Mouse (Mus musculus): ENCODE measurements at regions not wholly inside any gene's neighbourhood (a gene's known extent, or its start where the extent isn't known, plus 50 kb on each side); places are given as distances from the start of the nearest gene placed in this dataset.

DNA sequence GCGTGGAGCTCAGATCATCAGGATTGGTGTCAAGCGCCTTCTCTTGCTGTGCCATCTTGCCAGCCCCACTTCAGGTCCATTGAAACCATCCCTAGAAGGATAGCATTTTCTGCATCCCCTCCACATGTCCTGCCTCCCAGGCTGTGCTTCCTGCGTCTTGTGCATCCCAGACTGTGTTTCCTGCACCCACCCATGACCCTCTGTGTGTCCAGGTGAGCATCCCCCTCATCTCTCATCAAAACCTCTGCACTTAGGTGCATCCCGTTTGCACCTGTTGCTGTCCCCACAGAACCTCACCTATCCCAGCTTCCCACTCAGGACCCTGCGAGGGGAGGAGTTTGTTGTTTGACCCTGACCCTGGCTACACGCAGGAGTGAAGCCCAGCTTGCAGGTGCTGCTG is 251.8 kb upstream of the Kcnab2 start:
- DNase-seq (ENCODE audit: low read depth): no peak

DNA sequence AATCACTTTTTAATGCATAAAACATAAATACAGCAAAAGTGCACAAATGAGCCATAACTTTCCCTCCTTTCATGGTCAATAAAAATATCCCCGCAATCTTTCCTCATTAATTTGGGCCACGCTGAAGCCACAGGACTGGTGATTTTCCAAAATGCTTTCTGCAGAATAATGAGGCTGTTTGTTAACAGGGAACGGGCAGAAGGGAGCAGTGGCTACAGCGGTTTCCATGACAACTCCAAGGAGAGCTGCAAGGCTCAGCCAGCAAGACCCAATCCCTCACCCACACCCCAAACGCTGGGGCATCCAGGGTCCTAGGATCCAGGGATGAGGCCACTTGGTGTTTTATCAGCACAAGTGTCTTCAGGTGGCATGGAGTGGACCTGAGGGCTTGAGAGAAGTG is 248.2 kb upstream of the Kcnab2 start:
- no peak for DNase-seq (ENCODE audit: low read depth)

GRCm38 (mm10) chr4:152725423-152725822 is 247.8 kb upstream of the Kcnab2 start:
- no peak for DNase-seq (ENCODE audit: low read depth)

GRCm38 (mm10) chr4:152724741-152725140 is 247.1 kb upstream of the Kcnab2 start:
- DNase-seq (ENCODE audit: low read depth): no peak

DNA sequence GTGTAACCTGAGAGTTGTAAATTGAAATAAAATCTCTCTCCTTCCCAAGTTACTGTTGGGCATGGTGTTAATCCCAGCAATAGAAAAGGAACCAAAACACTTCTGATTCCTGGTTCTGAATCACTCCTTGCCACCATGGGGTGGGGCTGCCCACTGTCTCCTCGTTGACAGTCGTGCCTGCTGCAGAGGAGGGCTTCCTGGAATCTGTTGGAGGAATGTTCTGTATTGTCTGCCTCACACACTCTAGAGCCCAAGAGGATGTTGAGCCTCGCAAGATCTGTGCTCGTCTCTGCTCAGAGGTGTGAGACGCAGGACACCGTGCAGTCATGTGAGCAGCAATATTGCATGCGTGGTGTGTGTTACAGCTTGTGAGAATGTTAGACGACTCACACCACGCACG is 246.4 kb upstream of the Kcnab2 start:
- DNase-seq (ENCODE audit: low read depth): no peak

GRCm38 (mm10) chr4:152720528-152720927 is 242.9 kb upstream of the Kcnab2 start:
- DNase-seq (ENCODE audit: low read depth): no peak

DNA sequence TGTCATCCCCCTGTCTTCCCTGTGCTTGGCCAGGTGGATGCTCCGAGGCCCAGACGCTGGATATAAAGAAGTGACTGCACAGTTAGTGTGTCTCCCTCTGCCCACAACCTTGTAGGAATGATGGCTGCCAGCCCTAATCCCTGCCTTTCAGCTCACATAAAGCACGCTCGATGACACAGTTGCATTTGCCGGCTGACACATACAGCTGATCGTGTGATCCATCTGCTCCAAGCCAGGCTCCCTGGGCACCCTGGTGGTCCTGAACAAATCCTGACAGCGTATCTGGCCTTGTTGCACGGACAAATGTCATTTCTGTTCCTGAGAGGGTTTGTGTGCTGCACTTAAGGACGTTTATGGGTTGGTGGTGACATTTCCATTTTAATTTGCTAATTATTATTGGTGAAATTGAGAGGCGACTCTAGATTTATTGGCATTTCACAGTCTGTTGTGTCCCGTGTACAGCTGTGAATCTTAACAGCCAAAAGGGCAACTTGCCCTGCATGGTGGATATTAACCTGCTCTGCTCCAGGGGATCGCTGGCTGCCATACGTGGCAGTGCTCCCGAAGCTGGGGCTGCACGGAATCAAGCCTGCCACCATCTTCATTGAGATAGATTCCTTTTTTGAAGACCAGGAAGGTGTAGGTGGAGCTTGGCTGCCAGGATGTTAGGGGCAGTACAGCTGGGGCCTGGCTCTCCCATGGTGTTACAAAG is 241.9 kb upstream of the Kcnab2 start:
- DNase-seq (ENCODE audit: low read depth): no peak

DNA sequence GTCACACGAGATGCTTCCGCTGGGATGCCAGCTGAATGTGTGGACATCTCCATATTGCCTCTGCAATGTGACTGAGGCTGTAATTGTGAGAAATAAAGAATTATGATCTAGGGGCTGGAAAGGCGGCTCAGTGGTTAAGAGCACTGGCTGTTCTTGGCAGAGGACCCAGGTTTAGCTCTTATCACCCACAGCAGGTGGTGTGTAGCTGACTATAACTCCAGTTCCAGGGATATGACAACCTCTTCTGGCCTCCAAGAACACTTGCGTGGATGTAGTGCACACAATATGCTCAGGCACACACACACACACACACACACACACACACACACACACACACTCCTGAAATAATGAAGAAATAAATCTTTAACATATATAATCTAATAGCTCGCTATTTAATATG is 232.7 kb upstream of the Kcnab2 start:
- DNase-seq (ENCODE audit: low read depth): no peak

DNA sequence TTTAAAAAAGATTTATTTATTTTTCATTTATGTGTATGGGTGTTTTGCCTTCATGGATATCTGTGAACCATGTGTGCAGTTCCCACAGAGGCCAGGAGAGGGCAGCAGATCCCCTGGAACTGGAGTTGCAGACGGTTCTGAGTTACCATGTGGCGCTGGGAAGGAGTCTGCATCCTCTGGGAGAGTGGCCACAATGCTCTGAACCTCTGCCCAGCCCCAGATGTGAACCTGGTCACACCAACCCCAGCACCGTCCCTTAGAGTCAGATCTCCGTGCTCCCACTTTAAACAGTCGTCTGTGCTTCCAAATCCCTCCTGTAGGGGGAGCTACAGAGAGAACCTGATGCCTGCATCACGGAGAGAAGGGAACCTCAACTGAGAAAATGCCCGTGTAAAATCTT is 222.5 kb upstream of the Kcnab2 start:
- DNase-seq (ENCODE audit: low read depth): peak; percentile 0

- DNase-seq (ENCODE audit: low read depth): no peak
These were observed 219.7 kb upstream of the Kcnab2 start for GRCm38 (mm10) chr4:152697247-152697960.

- no peak for DNase-seq (ENCODE audit: low read depth)
These were observed 214.1 kb upstream of the Kcnab2 start for GRCm38 (mm10) chr4:152691735-152692134.

- no peak for DNase-seq (ENCODE audit: low read depth)
These were observed 213.6 kb upstream of the Kcnab2 start for GRCm38 (mm10) chr4:152691302-152691701.

DNA sequence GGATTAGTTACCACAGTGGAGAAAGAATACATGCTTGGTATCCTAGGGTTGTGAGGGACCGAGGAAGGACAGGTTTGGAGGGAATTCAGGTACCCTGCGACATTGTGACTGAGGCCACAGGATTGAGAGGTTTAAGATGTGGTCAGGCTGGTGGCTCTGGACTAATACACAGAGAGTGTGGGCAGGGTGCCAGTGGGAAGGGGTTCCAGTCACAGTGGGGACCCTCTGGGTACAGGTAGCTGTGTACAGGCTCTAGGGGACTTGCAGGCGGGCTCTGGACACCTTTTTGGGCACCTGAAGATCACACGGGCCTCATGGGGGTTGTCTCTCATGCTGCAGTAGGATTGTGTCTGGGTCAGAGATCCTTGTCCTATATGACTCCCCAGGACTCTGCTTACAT is 213.1 kb upstream of the Kcnab2 start:
- DNase-seq (ENCODE audit: low read depth): no peak

- no peak for DNase-seq (ENCODE audit: low read depth)
These were observed 212.2 kb upstream of the Kcnab2 start for GRCm38 (mm10) chr4:152689831-152690230.

- no peak for DNase-seq (ENCODE audit: low read depth)
These were observed 208.9 kb upstream of the Kcnab2 start for GRCm38 (mm10) chr4:152686509-152687081.

GRCm38 (mm10) chr4:152674140-152674539 is 196.5 kb upstream of the Kcnab2 start:
- no peak for DNase-seq (ENCODE audit: low read depth)

GRCm38 (mm10) chr4:152663482-152663881 is 185.8 kb upstream of the Kcnab2 start:
- no peak for DNase-seq (ENCODE audit: low read depth)

GRCm38 (mm10) chr4:152663069-152663468 is 185.4 kb upstream of the Kcnab2 start:
- no peak for DNase-seq (ENCODE audit: low read depth)

DNA sequence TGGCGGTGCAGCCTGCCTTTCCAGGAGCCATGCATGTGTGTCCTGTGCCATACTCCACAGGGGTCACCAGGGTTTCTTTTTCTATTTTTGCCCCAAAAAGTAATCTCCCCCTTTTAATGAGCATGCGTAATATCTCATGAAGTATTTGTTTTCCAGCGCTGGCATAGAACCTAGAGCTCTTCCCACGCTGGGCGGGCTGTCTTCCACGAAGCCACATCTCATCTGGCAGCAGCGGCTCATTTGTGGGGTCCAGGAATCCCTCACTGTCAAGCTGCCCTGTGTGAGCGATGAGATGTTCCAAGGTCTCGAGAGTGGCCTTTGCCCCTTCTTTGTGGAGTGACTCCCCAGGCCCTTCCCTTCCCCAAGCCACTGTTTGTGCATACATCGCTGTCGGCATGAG is 184.8 kb upstream of the Kcnab2 start:
- no peak for DNase-seq (ENCODE audit: low read depth)

- DNase-seq (ENCODE audit: low read depth): no peak
These were observed 172.5 kb upstream of the Kcnab2 start for GRCm38 (mm10) chr4:152650198-152650597.

DNA sequence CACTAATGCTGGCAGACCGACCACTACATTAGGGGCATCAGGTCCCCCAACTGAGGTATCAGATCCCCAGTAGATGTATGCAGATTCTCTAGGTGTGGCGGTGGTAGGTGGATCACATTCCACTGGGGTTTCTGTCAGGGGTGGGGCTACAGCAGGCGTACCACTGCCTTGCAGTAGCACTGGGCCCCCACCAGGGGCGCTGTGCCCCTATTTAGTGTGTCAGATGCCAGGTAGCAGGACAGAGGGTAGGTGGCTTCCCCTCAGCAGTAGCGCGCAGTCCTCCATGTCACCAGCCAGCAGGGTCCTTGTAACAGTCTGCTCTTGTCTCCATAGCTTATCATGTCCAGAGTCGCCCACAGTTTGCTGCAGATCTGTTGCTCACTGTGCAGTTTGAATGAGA is 169.9 kb upstream of the Kcnab2 start:
- no peak for DNase-seq (ENCODE audit: low read depth)

DNA sequence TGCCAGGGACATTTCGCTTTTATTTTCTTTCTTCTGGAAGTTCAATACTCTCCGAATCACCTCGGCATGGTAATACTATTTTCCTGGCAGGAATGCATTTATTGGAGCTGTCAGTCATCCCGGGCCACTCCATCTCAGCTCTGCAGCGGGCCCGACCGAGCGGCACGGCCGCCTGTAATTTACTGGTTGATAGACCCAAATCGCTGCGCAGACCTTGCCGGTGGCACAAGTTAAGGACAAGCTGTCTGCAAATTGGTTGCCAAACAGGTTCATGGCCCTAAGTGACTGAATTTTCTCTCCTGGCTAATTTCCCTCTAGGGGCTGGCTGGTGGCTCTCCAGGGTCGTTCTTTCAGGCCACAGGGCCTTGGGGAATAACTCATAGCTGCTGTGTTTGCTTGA is 169.4 kb upstream of the Kcnab2 start:
- DNase-seq (ENCODE audit: low read depth): no peak

DNA sequence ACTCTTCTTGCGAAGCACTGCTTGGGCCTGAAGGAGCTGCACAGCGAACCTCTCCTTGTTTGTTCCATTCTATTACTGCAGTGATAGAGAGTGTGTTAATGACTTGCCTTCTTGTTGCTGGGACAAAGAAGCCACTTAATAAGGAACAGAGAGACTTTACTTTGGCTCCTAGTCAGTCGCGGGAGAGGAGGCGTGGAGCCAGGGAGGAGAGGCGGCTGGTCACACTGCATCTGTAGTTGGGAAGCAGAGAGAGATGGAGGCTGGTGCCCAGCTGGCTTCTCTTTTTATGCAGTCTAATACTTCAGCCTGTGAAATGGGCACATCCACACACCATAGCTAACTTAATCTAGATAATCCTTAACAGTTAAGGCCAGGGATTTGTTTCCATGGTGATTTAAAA is 159.4 kb upstream of the Kcnab2 start:
- no peak for DNase-seq (ENCODE audit: low read depth)

- DNase-seq (ENCODE audit: low read depth): no peak
These were observed 156.2 kb upstream of the Kcnab2 start for GRCm38 (mm10) chr4:152633896-152634295.
